Mouse (Mus musculus): Measurements from ENCODE around the gene Uhrf1bp1.
"Not testable (repeated sequence)": the region's sequence is repeated elsewhere in the genome, so short reads cannot be mapped to it uniquely, and the experiment has no call there.

Uhrf1bp1 gene

GRCm38 (mm10) chr17:27856265-27856797 is at the start of gene Uhrf1bp1:
TSS of gene Uhrf1bp1 (plus strand) at chr17:27856441.
- peak; percentile 42 to 57 for DNase-seq (ENCODE audit: low spot score in 2 of 2)

DNA sequence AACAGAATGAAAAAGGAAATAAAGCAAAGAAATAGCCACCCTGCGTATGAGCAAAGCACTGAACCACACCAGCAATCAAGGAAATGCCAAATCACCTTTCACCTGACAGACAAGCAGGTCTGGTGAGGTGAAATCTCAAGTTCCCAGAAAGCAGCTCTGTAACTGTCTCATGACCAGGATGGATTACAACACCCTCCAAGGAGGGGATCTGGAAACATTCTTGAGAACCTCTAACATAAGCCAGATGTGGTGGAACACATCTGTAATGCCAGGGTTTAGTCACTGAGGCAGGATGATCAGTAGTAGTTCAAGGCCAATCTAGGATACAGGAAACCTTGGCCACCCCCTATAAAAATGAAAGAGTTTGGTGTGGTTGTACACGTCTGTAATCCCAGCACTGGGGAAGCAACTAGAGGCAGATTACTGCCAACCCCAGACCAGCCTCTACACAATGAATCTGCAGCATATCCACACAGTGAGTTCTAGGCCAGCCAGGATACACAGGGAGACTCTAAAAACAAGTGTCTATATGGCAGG is 48.6 kb upstream of the Uhrf1bp1 start:
- DNase-seq (ENCODE audit: low spot score in 2 of 2): no peak

DNA sequence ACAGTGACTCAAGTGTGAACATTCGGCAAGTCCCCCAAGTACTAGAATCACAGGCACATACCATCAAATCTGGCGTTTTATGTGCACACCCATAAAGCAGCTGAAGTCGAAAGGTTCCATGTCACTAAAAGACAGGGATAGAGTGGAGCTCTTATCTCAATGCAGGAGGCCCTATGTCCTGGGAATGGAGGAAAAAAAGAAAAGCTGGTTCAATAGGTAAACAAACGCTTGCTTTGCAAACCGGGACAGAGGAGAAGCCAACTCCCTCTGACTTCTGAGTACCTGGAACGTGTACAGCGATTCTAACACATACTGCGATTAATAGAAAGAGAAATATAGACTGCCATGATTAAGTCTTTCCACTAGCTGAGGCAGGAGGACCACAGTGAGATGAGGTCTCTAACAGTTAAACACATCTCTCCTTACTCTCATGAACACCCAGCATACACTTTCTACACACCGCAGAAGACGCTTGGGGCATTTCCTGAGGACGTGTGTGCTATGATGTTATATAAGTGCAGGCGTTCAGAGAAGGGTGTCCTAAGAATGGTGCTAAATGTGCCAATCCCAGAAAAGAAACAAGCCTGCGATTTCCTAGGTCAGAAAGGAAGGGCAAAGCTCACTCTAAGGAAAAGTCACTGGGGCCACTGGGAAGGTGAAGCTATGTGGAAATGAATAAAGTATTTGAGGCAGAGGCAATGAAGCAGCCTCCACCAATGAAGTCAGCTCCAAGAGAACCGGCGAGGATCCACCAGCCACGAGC is 45.5 kb upstream of the Uhrf1bp1 start:
- DNase-seq (ENCODE audit: low spot score in 2 of 2): no peak

GRCm38 (mm10) chr17:27811980-27812379 is 44.3 kb upstream of the Uhrf1bp1 start:
- DNase-seq (ENCODE audit: low spot score in 2 of 2): no peak

DNA sequence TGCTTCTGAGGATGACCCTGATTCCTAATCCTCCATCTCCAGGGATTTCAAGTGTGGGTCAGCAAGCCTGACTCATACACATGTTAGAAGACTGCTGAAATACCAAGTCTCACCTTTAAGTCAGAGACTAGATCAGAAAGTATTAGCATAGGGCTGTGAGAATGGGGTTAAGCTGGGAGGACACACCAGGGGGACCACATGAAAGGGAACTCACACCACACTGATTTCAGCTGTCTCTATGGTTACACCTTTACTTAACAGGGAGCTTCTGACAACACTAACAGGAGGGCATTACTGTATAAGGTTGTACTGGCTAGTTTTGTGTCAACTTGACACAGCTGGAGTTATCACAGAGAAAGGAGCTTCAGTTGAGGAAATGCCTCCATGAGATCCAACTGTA is 41.6 kb upstream of the Uhrf1bp1 start:
- DNase-seq (ENCODE audit: low spot score in 2 of 2): no peak

DNA sequence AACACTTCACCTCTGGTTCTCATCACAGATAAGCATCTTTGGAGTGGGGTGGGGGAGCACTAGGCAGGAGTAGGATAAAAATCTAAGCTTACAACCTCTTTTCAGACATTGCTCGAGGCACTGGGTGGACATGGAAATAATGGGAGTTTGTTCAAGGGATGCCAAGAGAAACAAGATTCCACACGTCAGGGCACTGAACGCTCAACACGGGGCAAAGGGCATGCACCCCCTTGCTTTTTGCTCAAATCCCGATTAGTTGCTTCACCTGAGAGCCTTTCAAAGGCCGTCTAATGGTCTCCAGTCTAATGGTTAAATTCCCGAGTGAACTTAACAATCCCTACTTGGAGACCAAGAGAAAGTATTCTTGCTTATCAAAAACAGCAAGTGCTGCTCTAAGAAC is 37.2 kb upstream of the Uhrf1bp1 start:
- DNase-seq (ENCODE audit: low spot score in 2 of 2): no peak

DNA sequence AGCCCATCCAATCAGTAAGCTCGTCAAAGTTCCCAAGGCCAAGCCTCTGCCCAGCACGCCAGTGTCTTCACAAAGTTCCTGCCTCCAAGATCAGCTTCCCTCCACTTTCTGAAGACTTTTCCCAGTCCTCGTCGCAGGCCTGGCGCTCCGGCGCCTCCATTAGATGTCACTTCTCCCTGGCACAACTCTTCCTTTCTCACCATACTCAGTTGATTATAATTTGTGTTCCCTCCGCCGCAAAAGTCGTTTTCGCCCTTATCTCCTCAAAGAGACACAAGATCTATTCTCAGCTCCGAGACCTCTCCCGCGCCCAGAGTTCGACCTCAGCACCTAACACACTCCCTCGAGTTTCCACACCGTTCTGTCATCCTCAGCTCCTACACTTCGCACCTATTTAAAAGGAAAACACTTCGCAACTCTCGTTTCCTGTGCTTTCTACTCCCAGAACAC is 36.7 kb upstream of the Uhrf1bp1 start:
- DNase-seq (ENCODE audit: low spot score in 2 of 2): no peak

DNA sequence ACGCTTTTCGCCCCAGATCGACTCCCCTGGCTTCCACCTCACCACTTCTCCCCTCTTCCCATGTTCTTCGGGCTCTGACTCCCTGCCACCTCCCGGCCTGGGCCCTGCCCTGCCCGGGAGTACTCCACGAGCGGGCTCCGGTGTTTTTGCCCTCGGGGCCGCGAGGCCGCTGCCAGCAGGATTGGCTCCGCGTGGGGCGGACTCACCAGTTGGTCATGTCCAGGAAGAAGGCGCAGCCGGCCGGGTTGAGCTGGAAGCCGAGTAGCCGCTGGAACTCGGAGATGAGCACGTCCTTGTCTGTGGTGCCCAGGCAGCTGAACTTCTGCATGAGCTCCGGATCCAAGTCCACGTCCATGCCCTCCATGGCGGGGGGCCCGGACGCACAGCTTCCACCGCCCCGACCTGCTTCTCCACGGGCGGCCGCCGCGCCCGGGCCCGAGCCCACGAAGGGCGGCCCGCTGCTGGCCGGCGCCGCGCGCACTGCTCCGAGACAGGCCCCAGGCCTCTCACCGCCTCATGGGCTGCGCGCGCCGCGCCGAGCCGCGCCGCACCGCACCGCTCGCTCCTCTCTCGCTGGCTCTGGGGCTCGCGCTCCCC is 36.2 kb upstream of the Uhrf1bp1 start:
- peak; percentile 34 to 36 for DNase-seq (ENCODE audit: low spot score in 2 of 2)

DNA sequence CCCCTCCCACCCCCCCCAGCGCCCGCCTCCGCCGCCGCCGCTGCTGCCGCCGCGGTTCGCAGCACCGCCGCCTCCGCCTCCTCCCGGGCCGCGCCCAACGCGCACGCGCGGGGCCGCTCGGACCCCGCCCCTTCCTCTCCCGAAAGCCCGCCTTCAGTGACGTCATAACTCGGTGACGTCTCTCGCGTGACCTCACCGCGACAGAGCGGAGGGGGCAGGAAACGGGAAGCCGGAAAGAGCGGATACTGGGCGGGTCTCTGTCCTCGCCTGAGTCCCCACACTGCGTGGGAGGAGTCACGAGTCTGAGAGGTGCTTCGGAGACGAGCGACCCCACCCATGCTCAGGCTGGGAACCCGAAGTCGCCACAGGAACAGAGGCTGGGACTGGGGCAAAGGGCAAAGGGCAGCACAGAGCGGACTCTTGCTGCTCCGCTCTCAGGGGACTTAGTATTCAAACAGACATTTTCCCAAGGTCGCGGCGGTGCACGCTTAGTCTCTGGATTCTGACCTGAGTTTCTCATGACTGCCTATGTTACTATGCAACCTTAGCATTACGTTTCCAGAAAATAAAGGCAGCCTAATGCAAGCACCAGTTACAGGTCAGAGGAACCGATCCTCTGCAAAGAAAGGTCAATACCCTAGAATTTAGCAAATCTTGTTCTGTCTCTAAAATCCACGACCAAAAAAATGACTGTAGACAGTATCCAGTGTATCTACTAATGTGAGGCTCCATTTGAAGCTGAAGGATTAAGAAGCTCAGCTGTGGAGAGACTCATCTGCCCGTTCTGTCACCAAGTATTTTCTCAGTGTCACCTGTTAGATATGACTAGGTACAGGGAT is 35.5 kb upstream of the Uhrf1bp1 start, which contains the start of gene D17Wsu92e:
Gene D17Wsu92e (minus strand): TSS at position 81 of the 839 bp plus-strand sequence.
- peak; percentile 93 to 97 for DNase-seq (ENCODE audit: low spot score in 2 of 2)

DNA sequence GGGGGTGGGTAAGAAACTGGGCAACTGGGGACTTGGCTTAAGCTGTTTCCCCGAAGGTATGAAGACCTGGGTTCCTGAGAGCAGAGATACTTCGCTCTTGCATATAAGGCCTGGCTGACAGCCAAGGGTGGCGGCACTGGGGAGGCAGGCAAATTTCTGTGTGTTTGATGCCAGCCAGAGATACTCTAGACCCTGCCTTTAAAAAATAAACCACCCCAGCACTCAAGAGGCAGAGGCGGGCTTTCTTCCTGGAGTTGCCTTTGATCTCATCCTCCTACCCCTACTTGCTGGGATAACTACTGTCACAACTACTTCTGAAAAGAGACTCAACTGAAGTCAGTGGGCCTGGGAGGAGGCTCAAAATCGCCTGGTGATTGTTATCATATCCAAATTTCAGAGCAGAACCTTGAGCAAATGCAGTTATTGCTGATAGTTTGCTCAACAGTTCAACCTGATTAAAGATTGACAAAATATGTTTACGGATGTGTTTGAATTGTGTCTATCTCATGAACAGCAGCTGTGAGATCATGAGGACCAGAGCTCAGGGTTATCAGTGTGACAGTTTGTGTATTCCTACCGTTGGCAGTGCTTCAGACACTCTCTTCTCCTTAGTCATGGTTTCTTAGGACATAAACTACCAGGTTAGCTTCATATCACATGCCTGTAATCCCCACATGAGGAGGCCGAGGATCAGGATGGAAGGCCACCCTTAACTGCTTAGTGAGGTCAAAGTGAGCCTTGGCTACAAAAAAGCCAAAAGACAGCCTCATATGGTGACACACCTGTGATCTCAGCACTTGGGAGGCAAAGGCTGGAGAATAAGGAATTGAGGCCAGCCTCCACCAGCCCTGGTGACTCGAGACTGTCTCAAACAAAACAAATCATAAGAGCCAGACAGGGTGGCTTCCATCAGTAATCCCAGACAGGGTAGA is 34.6 kb upstream of the Uhrf1bp1 start:
- DNase-seq (ENCODE audit: low spot score in 2 of 2): no peak

DNA sequence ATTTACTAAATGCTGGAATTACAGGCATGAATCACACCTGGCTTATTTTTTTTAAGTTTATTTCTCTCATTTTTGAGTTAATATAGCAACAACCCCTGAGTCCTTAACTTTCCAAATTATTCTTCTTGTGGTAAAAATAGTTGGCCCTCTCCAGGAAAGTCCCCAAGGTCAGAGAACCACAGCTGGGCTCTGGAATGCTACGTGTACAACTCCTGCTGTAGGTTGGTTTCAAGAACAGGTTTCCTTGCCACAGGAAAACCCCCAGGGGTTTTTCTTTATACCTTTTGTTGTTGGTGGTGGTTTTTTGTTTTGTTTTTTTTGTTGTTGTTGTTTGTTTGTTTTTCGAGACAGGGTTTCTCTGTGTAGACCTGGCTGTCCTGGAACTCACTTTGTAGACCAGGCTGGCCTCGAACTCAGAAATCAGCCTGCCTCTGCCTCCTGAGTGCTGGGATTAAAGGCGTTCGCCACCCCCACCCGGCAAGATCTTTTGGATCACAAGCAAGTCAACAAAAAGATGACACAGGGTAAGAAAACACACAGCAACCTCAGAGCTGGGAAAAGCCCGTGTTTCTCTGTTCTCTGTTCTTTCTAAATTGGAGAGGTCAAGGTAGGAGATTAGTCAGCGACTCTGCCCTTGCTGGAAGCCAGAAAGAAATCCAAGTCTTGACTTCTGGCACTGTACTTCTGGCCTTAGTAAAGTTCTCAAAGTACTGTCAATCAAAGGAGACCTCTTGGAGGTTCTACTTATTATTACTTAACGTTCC is 32.9 kb upstream of the Uhrf1bp1 start:
- DNase-seq (ENCODE audit: low spot score in 2 of 2): no peak

DNA sequence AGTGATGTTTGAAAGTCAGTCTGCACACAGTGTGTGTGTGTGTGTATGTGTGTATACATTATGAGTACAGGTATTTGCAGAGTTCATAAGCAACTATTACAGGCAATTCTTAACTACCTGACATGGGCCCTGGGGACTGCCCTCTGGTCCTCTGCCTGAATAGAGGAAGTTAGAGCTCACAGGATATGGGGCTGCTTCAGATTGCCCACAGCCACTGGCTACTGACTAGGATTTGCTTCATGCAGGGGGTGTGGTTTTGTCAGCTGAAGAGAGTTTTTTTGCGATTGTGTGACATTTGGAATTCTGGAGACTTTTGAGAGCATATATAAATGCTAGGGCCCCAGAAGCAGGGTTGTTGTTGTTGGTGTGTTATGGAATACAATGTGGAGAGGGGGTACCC is 31.3 kb upstream of the Uhrf1bp1 start:
- DNase-seq (ENCODE audit: low spot score in 2 of 2): no peak

DNA sequence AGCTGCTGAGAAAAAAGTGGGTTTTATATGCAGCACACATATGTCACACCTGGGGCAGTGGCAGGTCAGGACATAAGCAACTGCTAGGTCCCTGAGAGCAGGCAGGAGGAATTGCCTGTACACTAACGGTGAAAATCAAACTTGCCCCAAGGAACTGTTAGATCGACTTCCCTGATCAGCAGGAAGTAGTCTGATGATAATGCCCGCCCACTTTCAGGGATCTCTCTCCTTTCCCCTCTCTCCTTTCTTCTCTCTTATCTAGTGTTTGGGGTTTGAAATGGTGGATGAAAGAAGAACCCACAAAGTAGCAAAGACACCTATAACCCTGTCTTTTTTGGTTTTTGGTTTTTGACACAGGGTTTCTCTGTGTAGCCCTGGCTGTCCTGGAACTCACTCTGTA is 30.7 kb upstream of the Uhrf1bp1 start:
- no peak for DNase-seq (ENCODE audit: low spot score in 2 of 2)

GRCm38 (mm10) chr17:27825984-27826905 is 30.0 kb upstream of the Uhrf1bp1 start:
- no peak for DNase-seq (ENCODE audit: low spot score in 2 of 2)

DNA sequence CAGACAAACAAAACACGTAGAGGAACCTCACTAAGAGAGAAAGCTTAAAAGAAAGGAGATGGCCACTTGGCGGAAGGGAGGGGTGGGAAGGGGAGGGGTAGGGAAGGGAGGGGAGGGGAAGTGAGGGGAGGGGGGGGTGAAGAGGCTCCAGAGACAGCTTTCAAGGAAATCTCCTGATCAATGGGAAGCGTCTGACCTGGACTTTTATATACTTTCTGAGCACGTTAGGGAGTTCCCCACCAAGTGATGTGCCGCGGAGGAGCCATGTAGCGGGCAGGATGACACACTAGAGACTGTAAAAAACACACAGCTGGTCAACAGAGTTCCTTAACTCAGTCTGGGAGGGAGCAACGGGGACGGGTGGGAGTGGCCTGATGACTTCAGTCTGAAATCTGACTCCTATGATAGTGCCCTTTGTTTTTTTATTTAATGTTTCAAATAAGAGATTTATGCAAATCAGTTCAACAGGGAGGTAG is 29.3 kb upstream of the Uhrf1bp1 start:
- no peak for DNase-seq (ENCODE audit: low spot score in 2 of 2)

DNA sequence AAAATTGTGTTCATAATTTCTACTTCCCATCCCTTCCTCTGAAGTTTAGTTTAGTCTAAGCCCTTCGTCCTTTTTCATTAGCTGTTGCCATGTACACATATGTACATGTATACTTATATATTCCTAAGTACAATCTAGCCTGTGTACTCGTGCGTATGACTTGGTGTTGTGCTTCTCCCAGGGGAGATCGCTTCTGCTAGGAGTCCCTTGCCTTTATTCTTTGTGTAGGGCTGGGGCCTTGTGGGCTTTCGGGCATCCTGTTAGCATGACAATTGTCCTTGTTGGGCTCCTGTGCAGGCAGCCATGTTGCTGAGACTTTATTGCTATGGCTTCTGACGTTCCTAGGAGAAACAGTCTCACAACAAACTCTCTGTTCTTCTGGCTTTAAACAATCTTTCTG is 28.7 kb upstream of the Uhrf1bp1 start:
- no peak for DNase-seq (ENCODE audit: low spot score in 2 of 2)

- no peak for DNase-seq (ENCODE audit: low spot score in 2 of 2)
Observed at GRCm38 (mm10) chr17:27830411-27830810, 25.8 kb upstream of the Uhrf1bp1 start.

- DNase-seq (ENCODE audit: low spot score in 2 of 2): not testable (repeated sequence)
Observed at GRCm38 (mm10) chr17:27837850-27838249, 18.4 kb upstream of the Uhrf1bp1 start, which contains the start of gene Snrpc. TSS of gene Snrpc (plus strand) at chr17:27838150.

Measured in frontal cortex, postnatal 25 days (tissue).